Mouse (Mus musculus): ENCODE measurements at regions not wholly inside any gene's neighbourhood (a gene's known extent, or its start where the extent isn't known, plus 50 kb on each side); places are given as distances from the start of the nearest gene placed in this dataset.

DNA sequence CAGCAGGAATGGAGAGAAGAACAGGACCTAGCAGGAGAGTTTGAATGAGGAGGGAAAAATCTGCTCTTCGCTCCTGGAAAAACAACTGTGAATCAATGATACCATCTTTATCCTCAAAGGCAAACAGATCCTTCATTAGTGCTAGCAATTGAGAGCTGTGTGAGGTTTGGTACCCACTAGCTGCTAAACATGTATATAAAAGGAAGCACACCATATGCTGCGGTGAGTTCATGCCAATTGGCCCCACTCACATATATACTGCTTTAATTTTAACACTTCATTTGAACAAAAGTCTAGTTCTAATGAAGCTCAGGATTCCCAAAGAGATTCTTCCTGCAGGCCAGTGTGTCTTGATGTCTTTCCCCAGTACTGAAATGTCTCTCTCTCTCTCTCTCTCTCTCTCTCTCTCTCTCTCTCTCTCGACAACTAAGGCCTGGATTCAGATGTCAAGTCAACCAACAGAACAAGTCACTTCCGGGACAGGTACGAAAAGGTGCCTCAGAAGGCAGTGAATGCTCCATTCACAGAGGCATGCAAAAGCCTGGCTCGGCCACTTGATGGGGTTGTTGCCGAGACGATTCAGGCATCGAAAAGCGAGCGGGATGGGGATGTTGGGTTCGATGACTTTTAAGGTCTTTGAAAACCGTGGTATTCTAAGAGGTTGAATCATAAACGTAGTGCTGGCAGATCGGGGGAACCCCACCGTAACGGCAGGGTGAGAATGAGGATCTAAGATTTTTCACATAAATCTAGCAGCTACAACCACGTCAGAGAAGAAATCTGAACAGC lies 226.4 kb upstream of the Nr4a3 start:
- TF ChIP-seq USF1 (IDR thresholded peaks at IDR 0.05; ENCODE audit: low read depth), result no peak
- no peak for TF ChIP-seq CEBPB (IDR thresholded peaks at IDR 0.05; ENCODE audit: low read depth)
- no peak for TF ChIP-seq MYOG (IDR thresholded peaks at IDR 0.05; ENCODE audit: control insufficient read depth, extremely low read depth, insufficient read length)
- TF ChIP-seq CTCF (IDR thresholded peaks at IDR 0.05; ENCODE audit: control insufficient read depth, insufficient read depth, insufficient read length), result no peak
- TF ChIP-seq MAX (IDR thresholded peaks at IDR 0.05), result no peak
- TF ChIP-seq MYOD1 (IDR thresholded peaks at IDR 0.05; ENCODE audit: control insufficient read depth, insufficient read length, low read depth), result no peak
- TF ChIP-seq FOSL1 (IDR thresholded peaks at IDR 0.05; ENCODE audit: insufficient read depth, low read length, poor library complexity, severe bottlenecking), result no peak
- H3K27me3 ChIP-seq (ENCODE audit: control insufficient read depth, insufficient read depth, insufficient read length), result no peaks in the 10 kb centered on the region
- no peak overlapping the region for H3K4me3 ChIP-seq (ENCODE audit: insufficient read depth, poor library complexity, severe bottlenecking)
- H3K36me3 ChIP-seq (ENCODE audit: control insufficient read depth, insufficient read depth), result no peaks in the 10 kb centered on the region
- H3K79me3 ChIP-seq (ENCODE audit: low read depth), result no peaks in the 10 kb centered on the region
- no peak overlapping the region for H3ac ChIP-seq (ENCODE audit: control insufficient read depth, insufficient read length, low read depth)
- no peaks in the 10 kb centered on the region for H3K79me2 ChIP-seq (ENCODE audit: control insufficient read depth, insufficient read depth)

- Histone ChIP-seq H3K4me3 (ENCODE audit: insufficient read depth, poor library complexity, severe bottlenecking) (no peak overlapping the region), H3ac (ENCODE audit: control insufficient read depth, insufficient read length, low read depth) (no peak overlapping the region), H3K36me3 (ENCODE audit: control insufficient read depth, insufficient read depth) (no peaks in the 10 kb centered on the region), H3K79me3 (ENCODE audit: low read depth) (no peaks in the 10 kb centered on the region), H3K79me2 (ENCODE audit: control insufficient read depth, insufficient read depth) (no peaks in the 10 kb centered on the region), H3K27me3 (ENCODE audit: control insufficient read depth, insufficient read depth, insufficient read length) (no peaks in the 10 kb centered on the region)
- TF ChIP-seq FOSL1 (IDR thresholded peaks at IDR 0.05; ENCODE audit: insufficient read depth, low read length, poor library complexity, severe bottlenecking) (no peak), MYOD1 (IDR thresholded peaks at IDR 0.05; ENCODE audit: control insufficient read depth, insufficient read length, low read depth) (no peak), CTCF (IDR thresholded peaks at IDR 0.05; ENCODE audit: control insufficient read depth, insufficient read depth, insufficient read length) (no peak), CEBPB (IDR thresholded peaks at IDR 0.05; ENCODE audit: low read depth) (no peak), MYOG (IDR thresholded peaks at IDR 0.05; ENCODE audit: control insufficient read depth, extremely low read depth, insufficient read length) (no peak), USF1 (IDR thresholded peaks at IDR 0.05; ENCODE audit: low read depth) (no peak), MAX (IDR thresholded peaks at IDR 0.05) (no peak)
Observed at GRCm38 (mm10) chr4:47820562-47820961, 224.4 kb upstream of the Nr4a3 start.

- Histone ChIP-seq H3K36me3 (ENCODE audit: control insufficient read depth, insufficient read depth) (no peaks in the 10 kb centered on the region), H3K4me3 (ENCODE audit: insufficient read depth, poor library complexity, severe bottlenecking) (no peak overlapping the region), H3K79me2 (ENCODE audit: control insufficient read depth, insufficient read depth) (no peaks in the 10 kb centered on the region), H3K79me3 (ENCODE audit: low read depth) (no peaks in the 10 kb centered on the region), H3K27me3 (ENCODE audit: control insufficient read depth, insufficient read depth, insufficient read length) (no peaks in the 10 kb centered on the region), H3ac (ENCODE audit: control insufficient read depth, insufficient read length, low read depth) (no peak overlapping the region)
- TF ChIP-seq MYOG (IDR thresholded peaks at IDR 0.05; ENCODE audit: control insufficient read depth, extremely low read depth, insufficient read length), result no peak
- no peak for TF ChIP-seq CEBPB (IDR thresholded peaks at IDR 0.05; ENCODE audit: low read depth)
Observed at GRCm38 (mm10) chr4:47823299-47823698, 221.7 kb upstream of the Nr4a3 start.

DNA sequence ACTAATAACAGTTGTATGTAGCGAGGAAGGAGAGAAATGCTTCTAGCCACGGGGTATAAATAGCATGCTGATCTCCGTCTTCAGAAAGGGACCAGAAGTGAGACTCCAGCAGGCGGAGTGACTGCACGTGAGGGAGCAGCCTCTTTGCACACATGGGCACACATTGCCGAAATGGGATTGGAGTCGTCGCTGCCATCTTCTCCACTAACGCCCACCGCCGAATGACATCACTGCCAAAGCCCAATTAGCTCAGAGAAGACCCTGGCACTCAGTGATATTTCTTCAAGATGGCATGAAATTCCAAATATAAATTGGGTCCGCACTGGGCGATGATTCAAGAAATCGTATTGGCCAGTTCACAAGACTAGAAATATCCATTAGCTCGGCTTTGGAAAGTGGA lies 220.9 kb upstream of the Nr4a3 start:
- Histone ChIP-seq H3K79me2 (ENCODE audit: control insufficient read depth, insufficient read depth) (no peaks in the 10 kb centered on the region), H3K36me3 (ENCODE audit: control insufficient read depth, insufficient read depth) (no peaks in the 10 kb centered on the region), H3ac (ENCODE audit: control insufficient read depth, insufficient read length, low read depth) (no peak overlapping the region), H3K79me3 (ENCODE audit: low read depth) (no peaks in the 10 kb centered on the region), H3K4me3 (ENCODE audit: insufficient read depth, poor library complexity, severe bottlenecking) (no peak overlapping the region), H3K27me3 (ENCODE audit: control insufficient read depth, insufficient read depth, insufficient read length) (no peaks in the 10 kb centered on the region)
- TF ChIP-seq FOSL1 (IDR thresholded peaks at IDR 0.05; ENCODE audit: insufficient read depth, low read length, poor library complexity, severe bottlenecking), result no peak
- no peak for TF ChIP-seq MAX (IDR thresholded peaks at IDR 0.05)
- TF ChIP-seq CEBPB (IDR thresholded peaks at IDR 0.05; ENCODE audit: low read depth), result no peak
- TF ChIP-seq CTCF (IDR thresholded peaks at IDR 0.05; ENCODE audit: control insufficient read depth, insufficient read depth, insufficient read length), result no peak
- TF ChIP-seq USF1 (IDR thresholded peaks at IDR 0.05; ENCODE audit: low read depth), result no peak
- TF ChIP-seq MYOD1 (IDR thresholded peaks at IDR 0.05; ENCODE audit: control insufficient read depth, insufficient read length, low read depth), result no peak
- no peak for TF ChIP-seq MYOG (IDR thresholded peaks at IDR 0.05; ENCODE audit: control insufficient read depth, extremely low read depth, insufficient read length)

- Histone ChIP-seq H3K4me3 (ENCODE audit: insufficient read depth, poor library complexity, severe bottlenecking) (no peak overlapping the region), H3K27me3 (ENCODE audit: control insufficient read depth, insufficient read depth, insufficient read length) (no peaks in the 10 kb centered on the region), H3K36me3 (ENCODE audit: control insufficient read depth, insufficient read depth) (no peaks in the 10 kb centered on the region), H3K79me3 (ENCODE audit: low read depth) (no peaks in the 10 kb centered on the region), H3ac (ENCODE audit: control insufficient read depth, insufficient read length, low read depth) (no peak overlapping the region), H3K79me2 (ENCODE audit: control insufficient read depth, insufficient read depth) (no peaks in the 10 kb centered on the region)
- TF ChIP-seq USF1 (IDR thresholded peaks at IDR 0.05; ENCODE audit: low read depth) (no peak), MYOG (IDR thresholded peaks at IDR 0.05; ENCODE audit: control insufficient read depth, extremely low read depth, insufficient read length) (no peak), CTCF (IDR thresholded peaks at IDR 0.05; ENCODE audit: control insufficient read depth, insufficient read depth, insufficient read length) (no peak), FOSL1 (IDR thresholded peaks at IDR 0.05; ENCODE audit: insufficient read depth, low read length, poor library complexity, severe bottlenecking) (no peak), MAX (IDR thresholded peaks at IDR 0.05) (no peak), MYOD1 (IDR thresholded peaks at IDR 0.05; ENCODE audit: control insufficient read depth, insufficient read length, low read depth) (no peak), CEBPB (IDR thresholded peaks at IDR 0.05; ENCODE audit: low read depth) (no peak)
Observed at GRCm38 (mm10) chr4:47832905-47833304, 212.0 kb upstream of the Nr4a3 start.

DNA sequence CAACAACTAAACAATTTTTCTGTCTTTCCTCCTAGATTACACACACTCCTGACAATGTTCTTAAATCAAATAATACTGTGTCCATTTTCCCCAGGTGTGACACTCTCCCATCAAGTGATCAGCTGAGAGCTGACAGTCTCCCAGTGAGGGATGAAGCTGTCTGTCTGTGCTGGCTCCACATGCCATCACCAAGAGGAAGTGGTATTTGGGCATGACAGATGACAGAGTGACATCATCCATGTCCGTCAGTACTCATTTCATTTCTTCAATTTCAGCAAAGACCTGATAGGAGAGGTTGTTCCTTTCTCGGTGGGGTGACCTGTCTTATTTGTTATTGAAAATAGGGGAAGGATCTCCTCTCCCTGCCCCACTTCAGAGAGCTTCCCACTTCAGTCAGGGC lies 206.5 kb upstream of the Nr4a3 start:
- no peaks in the 10 kb centered on the region for H3K79me2 ChIP-seq (ENCODE audit: control insufficient read depth, insufficient read depth)
- no peaks in the 10 kb centered on the region for H3K27me3 ChIP-seq (ENCODE audit: control insufficient read depth, insufficient read depth, insufficient read length)
- H3K36me3 ChIP-seq (ENCODE audit: control insufficient read depth, insufficient read depth), result no peaks in the 10 kb centered on the region
- TF ChIP-seq FOSL1 (IDR thresholded peaks at IDR 0.05; ENCODE audit: insufficient read depth, low read length, poor library complexity, severe bottlenecking) (no peak), CTCF (IDR thresholded peaks at IDR 0.05; ENCODE audit: control insufficient read depth, insufficient read depth, insufficient read length) (no peak)
- H3ac ChIP-seq (ENCODE audit: control insufficient read depth, insufficient read length, low read depth), result no peak overlapping the region
- no peaks in the 10 kb centered on the region for H3K79me3 ChIP-seq (ENCODE audit: low read depth)
- no peak overlapping the region for H3K4me3 ChIP-seq (ENCODE audit: insufficient read depth, poor library complexity, severe bottlenecking)
